Comparison of ENCODE assay signal across 10 mouse cellular contexts in the genomic region with DNA sequence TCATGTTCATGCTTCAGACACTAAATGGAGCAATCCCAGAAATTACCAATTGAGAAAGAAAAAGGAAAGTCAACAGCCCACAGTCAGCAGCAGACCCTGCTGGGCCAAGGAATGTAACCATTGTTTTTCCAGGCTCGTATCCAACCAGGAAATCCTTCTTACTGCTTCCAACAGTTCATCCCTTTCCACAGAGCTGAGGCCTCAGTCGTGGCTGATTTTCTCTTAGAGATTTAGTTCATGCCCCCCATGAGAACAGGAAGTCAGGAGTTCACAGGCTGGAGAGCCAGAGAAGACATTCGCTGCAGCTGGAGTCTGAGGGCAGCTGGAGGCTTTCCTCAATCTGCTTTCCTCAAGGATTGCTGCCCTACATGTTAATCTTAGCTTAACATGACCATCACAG. TPM values are rescaled to one million over a fixed set of nuclear protein-coding genes. Genes with fewer than 3 reads are reported as not detected.
DNase-seq lines count a peak whose midpoint lies in the region; ATAC-seq lines count a peak whose summit lies in the region.
"Had no signal": no experiment of that assay in that cellular context is flagged by ENCODE, and none has a peak within 500 bp of the region (broad histone marks: within the 10 kb centered on the region; RNA-seq: fewer than 3 reads in every experiment).

No protein-coding gene starts in this region.

- H3K9ac ChIP-seq in limb, embryonic 13.5 days: no peak overlapping the region

- 41% methylated on average over 3 of the region's 3 CpGs for WGBS in limb, embryonic 13.5 days
- 59% methylated on average over 3 of the region's 3 CpGs for WGBS in limb, embryonic 10.5 days

- no peak overlapping the region for H3K4me3 ChIP-seq in limb, embryonic 13.5 days
- H3K4me3 ChIP-seq in limb, embryonic 10.5 days: no peak overlapping the region

- H3K27me3 ChIP-seq in limb, embryonic 13.5 days: no peaks in the 10 kb centered on the region
- H3K27me3 ChIP-seq in limb, embryonic 10.5 days (ENCODE audit: low read depth, poor library complexity, severe bottlenecking): no peaks in the 10 kb centered on the region

- H3K27ac ChIP-seq in limb, embryonic 13.5 days: no peak overlapping the region
- H3K27ac ChIP-seq in limb, embryonic 10.5 days: no peak overlapping the region

- 0 out of 2 replicates have a peak, but pooled peaks have one; percentile 15 for ATAC-seq in limb, embryonic 13.5 days (ENCODE audit: low FRiP score, low read depth)
- no peak for ATAC-seq in megakaryocyte, adult 5-6 weeks (ENCODE audit: poor library complexity, severe bottlenecking)

- intact Hi-C loops in gastrocnemius, postnatal 14 days (cut with DNase I; ENCODE audit: low total_unique reads): no loop called here

- H3K4me1 ChIP-seq in limb, embryonic 13.5 days: peaks cover 22% of the 10 kb centered on the region
- peaks cover 5% of the 10 kb centered on the region for H3K4me1 ChIP-seq in limb, embryonic 10.5 days

- no peak for DNase-seq in limb, embryonic 10.5 days (ENCODE audit: low spot score)
- peak; percentile 46 for DNase-seq in gastrocnemius, postnatal 14 days
- DNase-seq in kidney, adult 9 months: peak; percentile 86
- peak; percentile 61 to 72 for DNase-seq in lung, postnatal 4 days
- DNase-seq in thymus, postnatal 4 days: no peak
- no peak for DNase-seq in frontal cortex, adult 2 months (ENCODE audit: extremely low spot score in 1 of 2, low spot score in 1 of 2)

- no peaks in the 10 kb centered on the region for H3K36me3 ChIP-seq in limb, embryonic 13.5 days
- H3K36me3 ChIP-seq in limb, embryonic 10.5 days: no peaks in the 10 kb centered on the region

- H3K4me2 ChIP-seq in limb, embryonic 13.5 days (replicated peaks): no peak overlapping the region

- 0 out of 2 replicates have a peak, but pooled peaks cover 6% of the 10 kb centered on the region for H3K9me3 ChIP-seq in limb, embryonic 13.5 days
- no peaks in the 10 kb centered on the region for H3K9me3 ChIP-seq in limb, embryonic 10.5 days (replicated peaks)

RNA-seq across cellular contexts. Expression of a gene that starts 9.1 kb away (rescaled TPM):
- polyA plus RNA-seq in limb, embryonic 13.5 days (2015; fragmentation: Nextera tagmentation; extraction: Ambion mirVana): 54.6 and 58.1 TPM in 2 replicates
- 33.0 and 35.3 TPM in 2 replicates for polyA plus RNA-seq in limb, embryonic 10.5 days (2016; fragmentation: Nextera tagmentation; extraction: Ambion mirVana)
- total RNA-seq in gastrocnemius, postnatal 14 days (2021): 10 to 100 TPM; 14.6 to 15.2 TPM
- 287 and 289 TPM in 2 replicates for total RNA-seq in megakaryocyte, adult 5-6 weeks (2015)
- 257 and 285 TPM in 2 replicates for total RNA-seq in megakaryocyte, adult 5-6 weeks (2017)
- polyA plus RNA-seq in frontal cortex, adult 2 months (2012; rRNA removed): 33.8 and 36.4 TPM in 2 replicates

RNA-seq across cellular contexts. Expression of a gene that starts 28.0 kb away (rescaled TPM):
- not detected in 2 replicates for polyA plus RNA-seq in limb, embryonic 13.5 days (2015; fragmentation: Nextera tagmentation; extraction: Ambion mirVana)
- polyA plus RNA-seq in limb, embryonic 10.5 days (2016; fragmentation: Nextera tagmentation; extraction: Ambion mirVana): not detected in 2 replicates
- total RNA-seq in gastrocnemius, postnatal 14 days (2021): not detected
- 0.29 TPM in 1 of 2 replicates, not detected in the other for total RNA-seq in megakaryocyte, adult 5-6 weeks (2015)
- not detected in 2 replicates for total RNA-seq in megakaryocyte, adult 5-6 weeks (2017)
- polyA plus RNA-seq in frontal cortex, adult 2 months (2012; rRNA removed): not detected in 2 replicates
- total RNA-seq: left cerebral cortex, postnatal 14 days had no signal
- polyA plus RNA-seq: cortical plate, adult 2 months had no signal

RNA-seq across cellular contexts. Expression of a gene that starts 42.5 kb away (rescaled TPM):
- polyA plus RNA-seq in limb, embryonic 13.5 days (2015; fragmentation: Nextera tagmentation; extraction: Ambion mirVana): 15.6 and 18.2 TPM in 2 replicates
- 7.0 TPM in 2 replicates for polyA plus RNA-seq in limb, embryonic 10.5 days (2016; fragmentation: Nextera tagmentation; extraction: Ambion mirVana)
- total RNA-seq in gastrocnemius, postnatal 14 days (2021): 10 to 100 TPM in 1 of 2 experiments, 1 to 10 TPM in 1; 9.0 to 10.1 TPM
- 66.6 and 68.3 TPM in 2 replicates for total RNA-seq in megakaryocyte, adult 5-6 weeks (2015)
- total RNA-seq in megakaryocyte, adult 5-6 weeks (2017): 63.3 and 64.6 TPM in 2 replicates
- 11.1 and 14.8 TPM in 2 replicates for polyA plus RNA-seq in frontal cortex, adult 2 months (2012; rRNA removed)

Comparison
In these comparisons a context has a peak if more than half of its experiments do, and no peak if none do; other contexts are left out.
1. DNase-seq: peak in gastrocnemius, postnatal 14 days (single experiment), kidney, adult 9 months (single experiment) and lung, postnatal 4 days (2 of 2); none in limb, embryonic 10.5 days (single experiment), thymus, postnatal 4 days (single experiment) and frontal cortex, adult 2 months (0 of 2).